Mouse (Mus musculus) retina, postnatal 7 days (tissue): Measurements from ENCODE around the gene Gfral.

Experiments used
- DNase-seq: peaks from one replicate; pipeline ENCODE4 v3.0.0-alpha.2; 2012; ENCODE audit warnings: low read depth, low spot score

The Gfral gene

GRCm38 (mm10) chr9:76124249-76124648 lies 89.2 kb downstream of the Gfral start:
- no peak for DNase-seq

- peak; percentile 36 for DNase-seq
These were observed 90.6 kb downstream of the Gfral start for GRCm38 (mm10) chr9:76122888-76123287.
